Mouse (Mus musculus) small intestine, adult 2 months (tissue): ENCODE measurements at regions not wholly inside any gene's neighbourhood (a gene's known extent, or its start where the extent isn't known, plus 50 kb on each side); places are given as distances from the start of the nearest gene placed in this dataset.

Experiments used
- CTCF ChIP-seq: fragments of 200-500 bp; IDR thresholded peaks from 2 replicates; pipeline ENCODE4 v1.5.1; 2012; ENCODE audit warnings: low read depth, mild to moderate bottlenecking, control low read depth, inconsistent platforms, low read length, moderate library complexity, mixed read lengths; ENCODE audit not compliant: insufficient replicate concordance, insufficient read length; ENCODE audit errors: extremely low read depth
- POLR2A ChIP-seq: fragments of 200-500 bp; IDR thresholded peaks from 2 replicates; pipeline ENCODE4 v1.6.1; 2012; ENCODE audit warnings: low read depth, mild to moderate bottlenecking, control low read depth, inconsistent platforms, low read length, moderate library complexity

- TF ChIP-seq CTCF (no peak), POLR2A (no peak)
Measured at GRCm38 (mm10) chr13:72727126-72727525, 98.5 kb downstream of the Irx2 start.
